Mouse (Mus musculus): ENCODE data around the gene Pcnx.

DNA sequence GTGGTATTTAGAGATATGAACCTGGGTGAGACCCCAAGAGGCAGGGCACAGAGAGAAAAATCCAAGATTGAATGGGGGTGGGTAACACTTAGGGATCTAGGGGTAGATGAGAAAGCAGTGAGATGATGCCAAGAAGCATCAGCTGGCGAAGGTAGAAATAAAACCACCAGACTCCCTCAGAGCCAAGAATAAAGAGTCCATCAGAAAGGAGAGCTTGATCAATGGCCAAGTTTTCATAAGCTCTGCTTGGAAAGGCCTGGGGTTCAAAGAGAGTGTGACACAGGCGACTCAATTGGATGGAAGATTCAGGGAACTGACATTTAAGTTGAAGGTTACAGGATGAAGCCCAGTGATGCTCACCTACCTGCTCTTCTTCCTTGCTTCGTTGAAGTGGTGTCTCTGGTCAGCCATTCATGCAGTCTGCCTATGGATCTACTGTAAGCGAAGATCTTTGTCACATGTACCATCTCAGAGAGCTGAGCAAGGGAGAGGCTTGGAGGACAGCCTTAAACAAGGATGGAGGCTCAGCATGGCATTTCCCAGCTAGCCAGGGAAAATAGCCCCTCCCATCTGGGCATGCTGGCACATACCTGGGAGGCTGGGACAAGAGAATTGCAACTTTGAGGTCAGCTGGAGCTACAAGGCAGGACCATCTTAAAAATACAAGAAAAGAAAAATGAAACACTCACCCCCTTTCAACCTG, 36.9 kb upstream of the Pcnx start:
- TF ChIP-seq CTCF (conservative IDR thresholded peaks at IDR 0.05; ENCODE audit: low read length) (no peak), NANOG (IDR thresholded peaks at IDR 0.05; ENCODE audit: borderline replicate concordance, low read length) (no peak), POU5F1 (IDR thresholded peaks at IDR 0.05; ENCODE audit: borderline replicate concordance, low read length) (no peak)
